Mouse (Mus musculus) adrenal gland, adult 8-10 months (tissue): Measurements from ENCODE around the gene Samd4. TPM values are rescaled to one million over a fixed set of nuclear protein-coding genes. Genes with fewer than 3 reads are reported as not detected.

Experiments
- DNase-seq: peaks from one replicate; pipeline ENCODE4 v3.0.0; 2022
- total RNA-seq, 4 experiments: library from RNA; stranded (reverse); gene quantifications; 2 replicates each; pipeline ENCODE4 v1.2.4; 2022

Samd4 gene
- total RNA-seq, 4 experiments from 2014 or later = 22.1 to 27.0 (median 25.8) TPM

GRCm38 (mm10) chr14:47000096-47000736 lies 117.6 kb downstream of the Samd4 start:
- no peak for DNase-seq

- no peak for DNase-seq
Measured at GRCm38 (mm10) chr14:47000786-47001761, 118.4 kb downstream of the Samd4 start.

- no peak for DNase-seq
Measured at GRCm38 (mm10) chr14:47004161-47004560, 121.5 kb downstream of the Samd4 start.

GRCm38 (mm10) chr14:47011171-47012139 lies 128.8 kb downstream of the Samd4 start:
- DNase-seq = no peak

GRCm38 (mm10) chr14:47015618-47016017 lies 133.0 kb downstream of the Samd4 start:
- DNase-seq = no peak

GRCm38 (mm10) chr14:47017658-47018057 lies 135.0 kb downstream of the Samd4 start:
- DNase-seq = no peak

GRCm38 (mm10) chr14:47020886-47021285 lies 138.2 kb downstream of the Samd4 start:
- no peak for DNase-seq

- no peak for DNase-seq
Measured at GRCm38 (mm10) chr14:47023529-47023928, 140.9 kb downstream of the Samd4 start.

- no peak for DNase-seq
Measured at GRCm38 (mm10) chr14:47027431-47028118, 144.9 kb downstream of the Samd4 start.

GRCm38 (mm10) chr14:47031542-47031941 lies 148.9 kb downstream of the Samd4 start:
- no peak for DNase-seq

- no peak for DNase-seq
Measured at GRCm38 (mm10) chr14:47032140-47032539, 149.5 kb downstream of the Samd4 start.

- no peak for DNase-seq
Measured at GRCm38 (mm10) chr14:47033423-47033822, 150.8 kb downstream of the Samd4 start.

GRCm38 (mm10) chr14:47041699-47042098 lies 159.0 kb downstream of the Samd4 start:
- DNase-seq = no peak

GRCm38 (mm10) chr14:47049051-47049450 lies 166.4 kb downstream of the Samd4 start:
- DNase-seq = no peak

GRCm38 (mm10) chr14:47051743-47052610 lies 169.3 kb downstream of the Samd4 start:
- no peak for DNase-seq

- DNase-seq = peak; percentile 45
Measured at GRCm38 (mm10) chr14:47053101-47053500, 170.4 kb downstream of the Samd4 start.

- no peak for DNase-seq
Measured at GRCm38 (mm10) chr14:47053824-47054223, 171.2 kb downstream of the Samd4 start.

- DNase-seq = no peak
Measured at GRCm38 (mm10) chr14:47058969-47059368, 176.3 kb downstream of the Samd4 start.

- DNase-seq = no peak
Measured at GRCm38 (mm10) chr14:47065067-47065466, 182.4 kb downstream of the Samd4 start.

- no peak for DNase-seq
Measured at GRCm38 (mm10) chr14:47066901-47067300, 184.2 kb downstream of the Samd4 start.
